Mouse (Mus musculus): ENCODE data around the gene Cacnb4.
A peak's percentile ranks its signal among the peaks of the same experiment; 100 is the strongest.

Cacnb4 gene

DNA sequence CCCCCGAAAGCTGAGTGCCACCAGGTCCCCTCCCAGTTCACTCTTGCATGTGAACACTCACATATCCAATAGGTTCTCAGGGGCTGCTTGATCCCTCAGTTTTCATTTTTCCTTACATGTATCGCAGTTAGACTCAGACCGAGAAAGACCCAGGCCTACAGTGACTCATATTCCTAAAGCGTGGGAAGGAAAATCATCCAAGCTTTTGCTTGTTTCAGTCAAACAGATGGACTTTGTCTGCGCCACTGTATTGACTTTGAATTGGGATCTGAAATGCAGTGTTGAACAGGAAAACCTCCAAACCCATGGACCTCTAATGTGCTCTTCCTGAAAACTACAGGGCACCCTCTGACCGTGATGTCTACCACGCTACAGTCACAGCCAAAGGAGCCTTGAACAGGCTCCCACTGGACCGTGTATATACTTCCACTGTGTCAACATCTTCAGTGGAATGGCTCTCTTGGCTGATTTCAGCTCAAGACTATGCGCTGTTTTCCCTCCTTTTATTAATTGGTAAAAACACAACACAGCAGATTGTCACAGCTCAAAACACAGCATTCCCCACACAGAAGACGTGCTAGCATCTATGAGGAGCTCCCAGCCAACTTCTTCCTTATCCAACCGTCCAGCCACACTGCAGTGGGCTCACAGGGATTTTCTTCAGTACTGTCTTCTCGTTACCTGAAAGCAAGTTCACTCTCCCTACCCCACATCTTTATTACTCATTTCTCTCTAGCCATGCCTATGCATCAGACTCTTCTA, 215.2 kb downstream of the Cacnb4 start:
- DNase-seq, result no peak

DNA sequence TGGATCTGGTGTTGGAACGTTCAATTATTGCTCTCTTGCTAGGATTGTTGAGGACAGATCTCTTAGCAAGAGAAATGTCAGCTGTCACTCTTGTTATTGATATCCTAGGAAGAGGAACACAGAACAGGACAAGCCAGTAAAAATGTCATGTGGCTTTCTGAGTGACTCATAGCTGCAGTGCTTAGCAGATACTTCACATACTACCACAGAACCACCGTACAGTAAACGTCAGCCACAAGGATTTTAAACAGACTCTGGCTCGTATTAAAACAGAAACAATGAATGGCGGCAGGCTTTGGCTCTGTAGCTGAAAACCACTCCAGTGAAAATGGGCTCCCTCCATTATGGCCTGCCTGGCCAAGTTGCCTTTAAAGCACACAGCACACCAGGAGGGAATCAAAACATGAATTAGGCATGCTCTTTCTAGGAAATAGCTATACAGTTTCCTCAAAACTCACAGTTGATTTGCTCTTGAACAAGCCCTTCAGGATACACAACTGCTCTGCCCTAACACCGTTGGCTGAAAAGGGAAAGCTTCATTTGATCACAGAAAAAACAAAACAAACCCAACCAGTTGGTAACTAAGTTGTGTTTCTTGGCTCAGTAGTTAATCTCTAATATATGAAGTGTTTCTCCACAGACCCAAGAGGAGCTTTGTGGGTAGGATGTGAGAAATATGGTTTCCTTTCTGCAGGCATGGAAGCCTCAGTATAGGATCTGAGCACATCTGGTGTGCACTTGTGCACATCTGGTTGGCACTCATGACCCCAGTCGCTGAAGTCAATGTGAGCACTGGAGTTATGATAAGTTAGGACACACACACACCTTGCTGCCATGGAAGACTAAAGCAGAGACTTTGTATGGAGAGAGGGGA, 220.8 kb downstream of the Cacnb4 start:
- DNase-seq, result no peak

DNA sequence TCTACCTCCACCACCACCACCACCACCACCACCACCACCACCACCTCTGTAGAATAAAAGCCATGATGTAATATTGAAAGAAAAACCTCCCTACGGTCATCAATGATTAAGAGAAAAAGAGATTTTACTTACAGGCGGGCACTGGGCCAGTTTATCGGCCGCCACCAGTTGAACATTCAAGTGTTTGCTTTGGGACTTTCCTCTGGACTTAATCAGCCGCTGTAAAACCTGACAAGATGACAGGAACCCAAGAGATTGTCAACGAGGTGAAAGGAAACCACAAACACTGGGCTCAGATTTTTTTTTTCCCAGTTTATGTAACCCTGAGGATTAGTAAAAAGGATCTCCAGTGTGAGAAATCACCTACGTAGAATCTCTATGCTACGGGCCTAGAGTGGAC, 226.8 kb downstream of the Cacnb4 start:
- no peak for DNase-seq

DNA sequence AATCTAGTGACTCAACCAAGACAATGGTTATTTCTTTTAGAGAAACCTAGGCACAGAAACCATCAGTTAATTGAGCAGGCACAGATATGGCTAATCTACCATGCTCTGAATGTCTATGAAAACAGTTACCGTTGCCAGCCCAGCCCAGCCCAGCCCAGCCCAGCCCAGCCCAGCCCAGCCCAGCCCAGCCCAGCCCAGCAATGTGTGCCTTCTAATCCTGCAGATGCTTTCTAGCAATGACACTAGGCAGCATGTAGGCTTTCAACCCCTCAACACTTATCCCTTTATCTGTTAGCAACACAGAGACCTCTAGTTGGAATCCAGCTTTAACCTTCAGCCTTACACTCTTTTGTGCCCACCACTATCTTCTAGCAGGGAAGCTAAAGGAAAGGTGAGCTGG, 227.7 kb downstream of the Cacnb4 start:
- no peak for DNase-seq

DNA sequence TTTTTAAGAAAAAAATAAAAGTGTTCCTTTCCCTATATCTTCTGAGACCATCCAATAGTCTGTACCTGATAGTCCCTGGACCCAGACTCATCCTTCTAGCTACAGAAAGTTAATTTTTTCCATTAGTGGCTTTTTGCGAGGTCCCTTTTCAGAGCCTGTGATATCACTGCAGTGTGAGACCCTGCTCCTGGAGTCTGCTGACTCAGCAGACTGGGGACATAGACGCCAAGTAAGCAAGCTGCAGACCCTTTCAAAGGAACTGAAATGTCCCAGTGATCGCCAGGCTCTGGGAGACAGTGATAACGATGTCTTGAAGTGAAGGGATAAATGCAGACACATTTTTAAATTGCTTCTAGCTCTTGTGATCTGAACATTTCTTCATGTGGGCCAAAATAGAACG, 230.0 kb downstream of the Cacnb4 start:
- no peak for DNase-seq

DNA sequence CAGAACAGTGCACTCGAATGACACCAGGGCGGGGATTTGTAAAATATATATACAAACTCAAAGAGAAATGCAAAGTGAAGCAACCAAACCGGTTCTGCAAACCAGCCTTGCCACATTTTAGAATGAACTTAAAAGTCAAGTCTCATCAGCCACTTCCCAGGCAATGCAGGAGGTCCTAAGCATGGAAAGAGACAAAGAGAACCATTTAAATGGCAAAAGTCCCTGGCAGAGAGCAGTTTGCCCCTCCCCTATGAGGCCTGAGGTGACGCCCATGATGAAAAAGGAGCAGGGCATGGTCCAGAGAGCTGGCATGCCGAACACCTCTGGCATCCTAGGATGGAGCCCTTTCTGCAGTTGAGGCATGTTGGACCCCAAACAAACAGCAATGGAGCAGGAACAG, 234.5 kb downstream of the Cacnb4 start:
- no peak for DNase-seq

DNA sequence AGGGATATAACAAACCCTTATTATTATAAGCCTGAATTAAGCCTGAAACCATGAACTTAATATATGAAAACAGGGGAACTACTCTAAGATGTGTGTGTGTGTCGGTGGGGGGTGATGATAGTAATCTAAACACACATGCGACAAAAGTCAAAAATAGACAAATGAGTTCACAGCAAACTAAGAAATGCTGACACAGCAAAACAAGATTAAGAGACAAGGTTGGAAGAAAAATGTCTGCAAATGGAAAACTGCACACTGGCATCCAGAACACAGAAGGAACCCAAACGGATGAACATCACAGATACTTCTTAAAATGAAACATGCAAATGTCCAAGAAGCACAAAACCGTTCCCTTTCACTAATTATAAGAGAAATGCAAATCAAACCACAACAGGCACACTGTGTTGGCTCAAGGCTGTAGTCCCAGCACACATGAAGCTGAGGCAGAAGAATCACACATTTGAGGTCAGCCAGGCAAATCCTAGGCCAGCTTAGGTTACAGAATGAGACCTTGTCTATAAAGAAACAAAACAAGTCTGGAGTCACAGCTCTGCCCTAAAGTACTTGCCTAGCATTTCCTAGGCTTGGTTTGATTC, 236.1 kb downstream of the Cacnb4 start:
- DNase-seq, result no peak

DNA sequence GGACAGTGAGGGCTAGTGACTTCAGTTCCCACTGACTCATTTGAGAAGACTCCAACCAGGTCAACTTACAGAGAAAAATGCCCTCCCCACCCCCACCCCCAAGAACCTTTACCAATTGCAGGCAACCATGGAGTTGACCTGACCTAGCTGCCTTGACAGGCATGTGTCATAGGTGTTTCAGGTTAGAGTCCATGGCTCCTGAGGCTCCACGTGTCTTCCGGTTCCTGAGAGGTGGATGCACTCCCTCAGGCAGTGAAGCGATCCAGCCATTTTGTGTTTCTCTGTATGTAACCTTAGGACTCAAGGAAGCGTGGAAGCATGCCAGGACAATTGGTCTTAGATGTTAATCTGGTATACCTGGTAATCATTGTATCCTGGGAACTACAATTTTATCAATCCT, 238.2 kb downstream of the Cacnb4 start:
- DNase-seq, result no peak

DNA sequence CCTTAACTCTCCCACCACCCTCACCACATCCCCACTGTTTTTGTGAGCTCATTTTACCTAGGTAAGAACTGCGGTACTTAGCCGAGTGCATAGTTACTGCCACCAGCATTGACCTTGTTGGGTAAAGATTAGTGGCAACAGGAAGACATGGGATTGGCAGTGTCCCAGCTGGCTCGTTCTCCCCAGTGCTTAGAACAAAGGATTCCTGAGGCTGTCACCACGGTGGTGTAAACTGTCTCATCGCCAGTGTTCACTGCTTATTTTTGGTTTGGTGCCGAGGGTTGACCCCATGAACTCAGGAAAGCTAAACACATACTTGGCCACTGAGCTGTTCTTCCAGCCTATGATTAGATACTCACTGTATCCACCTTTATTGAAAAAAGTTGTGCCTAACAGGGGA, 238.6 kb downstream of the Cacnb4 start:
- peak; percentile 89 for DNase-seq

DNA sequence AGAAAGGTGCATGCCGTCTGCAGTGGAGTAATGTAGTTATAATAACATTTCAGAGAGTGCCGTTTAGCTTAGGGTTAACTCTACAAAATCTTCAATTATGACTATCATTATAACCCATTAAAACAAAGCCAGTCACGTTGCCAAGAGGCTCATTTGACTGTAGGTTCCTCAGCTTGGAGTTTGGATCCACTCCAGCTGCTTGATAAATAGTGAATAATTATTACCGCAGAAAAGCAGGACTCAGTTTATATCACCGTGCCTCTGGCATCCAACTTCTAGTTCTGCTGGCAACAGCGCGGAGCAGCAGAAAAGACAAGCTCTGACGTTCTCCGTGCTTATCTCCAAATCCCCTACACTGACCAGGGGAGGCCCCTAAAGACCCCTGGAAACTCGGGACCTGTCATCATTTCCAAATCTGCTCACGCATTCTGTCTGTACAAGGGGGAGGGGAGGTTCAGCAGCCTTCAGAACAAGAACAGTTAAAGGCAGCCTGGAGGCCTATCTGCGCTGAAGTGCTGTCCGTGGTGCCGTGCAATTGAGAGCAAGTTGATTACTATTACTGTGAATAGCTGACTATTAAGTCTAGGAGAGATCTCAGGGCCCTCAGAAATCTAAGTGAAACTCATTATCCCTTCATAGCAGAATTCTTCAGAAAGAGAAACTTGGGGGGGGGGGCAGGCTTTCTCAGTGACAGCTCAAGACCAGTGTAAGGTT, 240.6 kb downstream of the Cacnb4 start:
- DNase-seq, result no peak

DNA sequence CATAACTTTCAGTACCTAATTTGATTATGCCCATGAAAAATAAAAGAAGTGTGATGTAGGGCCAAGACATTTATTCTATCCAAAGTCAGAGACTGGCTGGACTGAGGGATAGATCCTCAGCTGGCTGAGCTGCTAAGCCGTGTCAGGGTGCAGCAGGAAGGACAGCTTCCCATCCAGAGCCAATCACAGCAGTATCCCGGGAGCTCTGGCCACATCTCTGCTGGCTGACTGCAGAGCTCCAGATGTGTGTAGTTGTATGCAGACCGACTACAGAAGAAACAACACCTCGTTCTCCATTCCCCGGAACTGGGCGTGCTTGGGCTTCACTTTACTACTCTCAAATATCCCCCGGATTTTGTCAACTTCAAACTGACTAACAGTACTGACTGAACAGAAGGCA, 243.3 kb downstream of the Cacnb4 start:
- peak; percentile 40 for DNase-seq

DNA sequence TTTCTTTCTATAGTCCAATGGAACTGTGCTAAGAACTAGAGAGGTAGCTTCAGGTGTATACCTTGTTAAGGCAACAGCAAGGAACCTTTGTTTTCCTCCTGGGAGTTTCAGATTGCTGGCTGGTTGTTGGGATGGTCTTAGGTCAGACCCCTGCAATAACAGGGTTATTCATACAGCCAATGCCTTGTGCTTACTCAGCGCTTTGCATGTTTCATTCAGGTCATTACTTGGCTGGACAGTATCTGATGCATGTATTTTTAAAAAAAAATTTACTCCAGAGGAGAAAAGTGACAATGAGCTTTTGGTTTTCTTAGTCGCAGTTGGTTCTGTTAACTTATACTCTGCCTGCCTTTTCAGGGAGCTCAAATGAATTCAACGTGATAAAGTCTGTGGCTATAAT, 249.2 kb downstream of the Cacnb4 start:
- DNase-seq, result no peak

DNA sequence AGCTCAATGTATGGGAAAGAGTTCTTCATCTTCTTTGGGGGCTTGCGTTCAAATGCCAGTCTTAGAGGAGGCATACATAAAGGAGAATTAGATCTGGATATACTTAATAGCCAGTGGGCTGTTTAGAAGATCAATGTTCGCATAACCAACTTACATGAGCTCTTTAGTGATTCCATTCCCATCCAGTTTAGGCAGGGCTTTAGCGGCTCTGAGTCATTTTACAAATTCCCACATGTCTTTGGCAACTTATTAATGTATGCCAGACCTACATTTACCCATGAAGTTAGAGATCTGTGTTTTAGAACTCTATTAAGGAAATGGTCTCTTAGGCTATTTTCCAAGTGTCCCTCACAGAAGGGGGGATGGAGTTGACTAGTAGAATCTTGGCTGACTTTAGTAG, 250.6 kb downstream of the Cacnb4 start:
- DNase-seq, result no peak

DNA sequence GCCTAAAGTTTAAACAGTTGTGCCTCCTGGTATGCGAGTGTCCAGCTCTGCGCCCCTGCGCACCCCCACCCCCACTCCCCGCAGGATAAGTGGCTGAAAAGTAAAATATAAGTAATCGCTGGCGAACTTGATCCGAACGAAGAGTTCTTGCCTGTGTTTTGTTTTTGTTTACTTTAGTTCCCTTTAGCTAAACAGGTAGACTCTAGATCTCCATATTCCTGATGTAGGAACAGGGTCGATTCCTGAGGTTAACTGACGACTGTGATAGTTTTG, 251.2 kb downstream of the Cacnb4 start:
- peak; percentile 14 for DNase-seq

DNA sequence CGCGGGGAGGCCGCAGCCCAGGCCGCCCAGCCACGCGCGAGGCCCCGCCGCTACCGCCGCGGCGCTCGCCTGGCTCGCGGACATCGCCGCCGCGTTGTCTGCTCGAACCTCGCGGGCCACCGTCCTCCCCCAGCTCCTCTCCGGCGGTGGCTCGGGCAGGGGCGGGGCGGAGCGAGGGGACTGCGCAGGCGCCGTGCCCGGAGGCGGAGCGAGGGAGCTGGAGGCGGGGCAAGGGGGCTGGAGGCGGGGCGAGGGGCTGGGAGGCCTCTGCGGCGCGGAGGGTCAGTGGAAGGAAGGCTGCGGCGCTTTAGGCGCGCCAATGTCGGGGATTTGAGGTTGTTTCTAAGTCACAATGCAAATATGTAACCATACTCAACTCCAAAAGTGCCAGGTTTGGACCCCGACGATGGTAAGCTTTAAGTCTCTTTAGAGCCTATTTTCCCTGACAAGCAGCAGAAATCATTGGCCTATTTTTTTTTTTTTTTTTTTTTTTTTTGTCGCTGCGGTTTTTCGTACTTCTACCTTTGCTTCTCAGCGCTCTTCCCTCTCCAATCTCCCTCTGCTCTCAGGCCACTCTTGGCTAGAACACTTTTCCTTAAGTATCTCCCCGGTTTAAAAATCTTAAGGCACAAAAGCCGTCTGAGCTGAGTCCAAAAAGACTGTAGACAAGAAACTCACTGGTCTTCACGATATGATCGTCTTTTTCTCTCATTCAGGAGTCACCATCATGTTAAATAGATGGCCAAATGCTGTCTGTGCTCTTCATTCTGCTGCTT, 251.7 kb downstream of the Cacnb4 start, which contains the start of gene Arl5a:
Gene Arl5a (minus strand): TSS at position 155 of the 776 bp plus-strand sequence.
- DNase-seq, result peak; percentile 94

DNA sequence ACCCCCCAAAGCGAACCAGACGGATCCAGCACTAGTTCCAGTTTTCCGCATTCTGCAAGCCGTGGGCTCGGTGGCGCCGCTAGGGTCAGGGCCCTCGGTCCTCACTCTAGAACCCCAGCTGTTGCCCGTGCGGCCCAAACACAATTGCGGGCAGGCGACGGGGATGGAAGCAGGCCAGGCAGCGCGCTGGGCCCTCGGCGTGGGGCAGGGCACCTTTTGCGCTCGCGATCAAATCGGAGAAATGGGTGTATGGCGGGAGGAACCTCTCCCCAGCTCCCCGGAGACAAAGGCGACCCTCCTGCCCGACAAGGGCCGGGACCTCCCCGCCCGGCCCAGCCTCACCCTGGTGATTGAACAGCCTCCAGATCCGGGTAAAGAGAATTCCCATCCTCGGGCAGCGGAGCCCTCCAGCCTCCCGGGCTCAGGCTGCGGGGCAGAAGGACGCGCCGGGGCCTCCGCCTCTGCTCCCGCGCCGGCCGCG, 252.3 kb downstream of the Cacnb4 start:
- DNase-seq, result peak; percentile 59

DNA sequence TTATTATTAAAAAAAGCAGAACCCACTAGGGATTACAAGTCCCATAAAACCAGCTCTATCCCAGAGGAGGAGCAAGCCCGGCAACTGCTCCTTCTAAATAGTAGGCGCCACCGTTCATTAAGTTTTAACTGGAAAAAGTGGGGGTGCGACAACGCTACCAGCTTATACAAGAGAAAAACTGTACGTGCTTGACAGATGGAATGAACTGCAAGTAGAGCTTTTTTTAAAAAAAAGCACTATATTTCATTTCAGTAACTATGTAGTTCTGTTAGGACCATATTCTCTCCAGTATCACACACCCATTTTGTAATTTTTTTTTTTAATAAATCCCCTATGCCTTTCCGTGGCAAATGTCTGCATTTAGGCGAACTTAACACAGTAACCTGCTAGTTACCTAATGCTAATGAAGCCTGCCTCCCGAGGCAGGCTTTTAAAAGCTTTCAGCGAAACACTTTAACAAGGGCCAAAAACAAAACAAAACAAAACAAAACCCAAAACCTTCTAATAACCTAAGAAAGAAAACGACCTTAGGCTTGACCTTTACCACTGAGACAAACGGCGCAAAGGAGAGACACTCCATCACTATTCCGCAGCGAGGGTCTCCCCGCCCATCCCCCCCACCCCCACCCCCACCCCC, 252.9 kb downstream of the Cacnb4 start:
- no peak for DNase-seq

DNA sequence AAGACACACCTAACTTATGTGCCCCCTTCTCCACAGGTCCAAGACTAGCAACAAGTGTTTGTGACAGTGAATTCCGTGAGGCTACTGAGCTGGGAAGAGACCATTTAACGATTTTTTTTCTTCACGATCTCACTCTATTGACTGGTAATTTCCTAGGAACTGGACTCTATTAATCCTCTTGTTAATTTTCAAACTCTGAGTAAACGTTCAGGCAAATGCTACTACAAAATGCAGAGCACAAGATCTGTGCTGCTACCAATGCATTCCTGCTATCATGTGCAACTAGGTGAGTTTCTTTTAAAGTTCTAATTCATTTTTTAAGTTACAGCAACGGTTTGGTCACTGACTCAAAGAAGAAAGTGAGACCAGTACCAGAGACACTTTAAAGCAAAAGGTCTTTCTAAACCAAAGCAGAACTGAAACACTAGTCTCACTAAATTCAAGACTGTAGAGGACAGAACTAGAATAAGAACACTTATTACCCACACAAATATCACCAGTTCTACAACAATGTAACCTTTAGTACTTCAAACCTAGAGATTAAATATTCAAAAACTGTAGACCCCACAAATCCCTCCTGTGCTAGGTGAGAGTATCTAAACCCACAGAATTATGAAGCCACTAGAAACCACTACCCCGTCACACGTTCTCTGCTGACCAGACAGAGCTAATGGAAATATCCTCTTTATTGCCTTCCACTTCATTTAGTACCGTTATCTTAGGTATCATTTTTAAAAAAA, 253.6 kb downstream of the Cacnb4 start:
- DNase-seq, result no peak

DNA sequence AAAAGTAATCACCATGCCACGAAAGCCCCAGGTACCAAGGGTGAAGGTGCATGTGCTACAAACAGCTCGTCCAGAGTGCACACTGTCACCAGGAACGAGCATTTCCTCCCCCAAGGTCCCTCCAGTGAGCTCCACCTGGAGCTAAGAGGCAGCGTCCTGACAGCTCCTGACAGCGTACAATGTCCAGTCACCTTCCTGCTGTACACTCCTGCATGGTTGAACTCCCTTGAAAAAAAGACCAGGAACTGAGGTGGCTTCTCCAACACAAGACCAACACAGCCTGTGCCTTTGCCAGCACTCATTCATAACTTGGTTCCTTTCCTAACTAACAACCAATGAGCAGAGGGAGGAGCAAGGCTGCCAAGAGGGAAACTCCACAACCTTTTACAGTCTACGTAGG, 255.4 kb downstream of the Cacnb4 start:
- no peak for DNase-seq

DNA sequence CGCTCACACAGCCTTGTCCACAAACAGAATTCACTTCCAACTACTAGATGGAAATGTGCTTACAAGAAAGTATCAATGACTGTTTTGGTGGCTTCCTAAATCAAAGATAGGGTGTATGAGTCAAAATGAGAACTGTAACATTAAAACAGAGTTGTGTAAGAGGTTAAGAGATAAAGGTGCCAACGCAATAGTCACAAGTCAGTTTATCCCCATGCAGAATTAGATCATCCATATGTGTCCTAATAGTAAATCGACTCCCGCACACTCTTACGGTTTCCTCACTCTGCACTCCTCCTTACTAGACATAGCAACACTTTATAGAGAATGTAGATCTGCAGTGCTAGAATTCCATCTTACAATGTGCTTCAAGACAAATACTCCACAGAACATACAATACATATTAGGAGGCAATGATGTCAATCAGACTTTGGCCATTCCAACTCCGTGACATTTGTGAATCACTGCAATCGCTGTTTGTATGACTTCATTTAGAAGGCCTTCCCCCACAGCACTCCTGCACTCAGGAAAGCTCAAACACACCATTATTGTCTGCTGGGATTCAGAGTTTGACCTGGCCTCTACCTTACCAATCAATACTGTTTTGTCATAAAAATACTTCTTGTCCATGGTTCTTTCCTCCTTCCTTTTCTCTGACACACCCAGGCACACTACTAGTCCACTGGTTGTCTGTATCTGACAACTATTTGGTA, 256.5 kb downstream of the Cacnb4 start:
- no peak for DNase-seq

DNA sequence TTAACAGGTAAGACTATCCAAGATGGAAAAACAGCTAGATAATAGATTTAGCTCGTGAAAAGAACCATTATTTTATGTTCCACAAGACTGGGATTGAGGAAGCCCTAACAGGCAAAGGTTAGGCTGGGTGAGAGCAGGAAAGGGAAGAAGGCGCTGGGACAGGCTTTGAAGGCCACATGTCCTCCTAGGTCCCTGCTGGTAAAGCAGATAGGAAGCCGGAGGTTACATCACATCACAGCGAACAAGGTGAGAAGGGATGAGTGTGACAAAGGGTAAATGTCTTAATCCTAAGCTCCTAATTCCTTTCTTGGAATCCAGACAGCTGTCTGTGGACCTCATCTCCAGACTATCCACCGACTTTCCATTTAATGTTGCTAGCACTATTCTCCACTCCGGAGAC, 257.3 kb downstream of the Cacnb4 start:
- no peak for DNase-seq

Measured in lung, postnatal 10 days (tissue).